Mouse (Mus musculus) E14TG2a.4 (cell line): Measurements from ENCODE around the gene Pde4d.

Source experiments
- CTCF ChIP-seq: conservative IDR thresholded peaks from 2 replicates; pipeline ENCODE4 v1.5.1; 2014; ENCODE audit warnings: low read length
- POU5F1 ChIP-seq: IDR thresholded peaks from 2 replicates; pipeline ENCODE4 v1.6.1; 2014; ENCODE audit warnings: low read length, borderline replicate concordance

DNA sequence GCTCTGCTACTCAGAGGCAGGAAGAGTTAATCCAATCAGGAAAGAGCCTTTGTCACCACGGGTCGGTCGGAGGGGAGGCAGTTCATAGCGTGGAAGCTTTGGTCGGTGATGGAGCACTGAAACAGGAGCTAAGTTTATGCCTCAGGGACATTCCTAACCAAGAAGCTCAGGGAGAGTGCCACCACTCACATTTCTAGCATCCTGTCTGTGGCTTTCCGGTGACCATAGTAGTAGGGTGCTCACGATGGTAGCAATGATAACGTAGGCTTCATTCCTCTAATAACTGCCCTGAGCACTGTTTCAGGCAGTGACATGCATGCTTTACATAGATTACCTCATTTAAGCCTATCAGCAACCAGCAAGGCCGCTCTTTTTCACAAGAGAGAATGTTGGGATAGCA is 755.8 kb downstream of the Pde4d start:
- TF ChIP-seq CTCF (no peak), POU5F1 (no peak)
